Mouse (Mus musculus) E14TG2a.4 (cell line): ENCODE results near the gene Fryl.

Source experiments
- H3K27me3 ChIP-seq: 2 replicates; pipeline ENCODE4 v1.6.1; 2014; ENCODE audit warnings: low read length, control low read depth; ENCODE audit not compliant: insufficient read depth
- H3K36me3 ChIP-seq: 2 replicates; pipeline ENCODE4 v1.6.1; 2014; ENCODE audit warnings: low read length, control low read depth; ENCODE audit not compliant: insufficient read depth
- H3K4me1 ChIP-seq: replicated peaks from 2 replicates; pipeline ENCODE4 v1.6.1; 2014; ENCODE audit warnings: low read depth, low read length, control low read depth
- H3K4me3 ChIP-seq: replicated peaks from 2 replicates; pipeline ENCODE4 v1.5.1; 2014; ENCODE audit warnings: mild to moderate bottlenecking, low read length
- H3K9me3 ChIP-seq: 2 replicates; pipeline ENCODE4 v1.6.1; 2014; ENCODE audit warnings: low read length, control low read depth
- CTCF ChIP-seq: conservative IDR thresholded peaks from 2 replicates; pipeline ENCODE4 v1.5.1; 2014; ENCODE audit warnings: low read length
- NANOG ChIP-seq: IDR thresholded peaks from 2 replicates; pipeline ENCODE4 v1.6.1; 2014; ENCODE audit warnings: borderline replicate concordance, low read length, mixed read lengths
- POU5F1 ChIP-seq: IDR thresholded peaks from 2 replicates; pipeline ENCODE4 v1.6.1; 2014; ENCODE audit warnings: low read length, borderline replicate concordance

The Fryl gene

GRCm38 (mm10) chr5:73160440-73160839, 96.0 kb downstream of the Fryl start:
- TF ChIP-seq CTCF (no peak), NANOG (no peak), POU5F1 (no peak)
- Histone ChIP-seq H3K4me3 (peak overlapping the region; percentile 27; the same call in 1 of the 2 replicates), H3K9me3 (peaks cover 14% of the 10 kb centered on the region), H3K27me3 (no peaks in the 10 kb centered on the region), H3K4me1 (peaks cover 36% of the 10 kb centered on the region), H3K36me3 (no peaks in the 10 kb centered on the region)

DNA sequence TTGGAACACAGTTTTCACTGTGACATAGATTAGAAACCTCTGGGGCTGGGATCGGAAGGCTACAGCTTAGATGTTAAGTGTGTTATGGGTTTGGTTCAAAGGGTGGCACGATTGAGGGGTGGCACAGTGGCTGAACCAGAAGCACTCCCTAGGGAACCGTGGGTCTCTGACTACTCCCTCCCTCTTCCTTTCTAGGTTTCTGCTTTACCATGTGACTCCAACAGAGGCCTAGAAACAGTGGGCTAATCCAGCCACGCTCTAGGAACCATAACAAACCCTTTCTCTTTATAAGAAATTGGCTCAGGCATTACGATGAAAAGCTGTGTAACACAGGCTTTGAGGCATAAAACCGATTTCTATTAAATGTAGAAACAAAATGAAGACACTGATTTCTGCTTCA, 98.9 kb downstream of the Fryl start:
- Histone ChIP-seq H3K36me3 (no peaks in the 10 kb centered on the region), H3K9me3 (no peaks in the 10 kb centered on the region), H3K27me3 (no peaks in the 10 kb centered on the region), H3K4me1 (peaks cover 61% of the 10 kb centered on the region), H3K4me3 (no peak overlapping the region)
- TF ChIP-seq POU5F1: no peak
- TF ChIP-seq CTCF: no peak
- TF ChIP-seq NANOG: no peak

DNA sequence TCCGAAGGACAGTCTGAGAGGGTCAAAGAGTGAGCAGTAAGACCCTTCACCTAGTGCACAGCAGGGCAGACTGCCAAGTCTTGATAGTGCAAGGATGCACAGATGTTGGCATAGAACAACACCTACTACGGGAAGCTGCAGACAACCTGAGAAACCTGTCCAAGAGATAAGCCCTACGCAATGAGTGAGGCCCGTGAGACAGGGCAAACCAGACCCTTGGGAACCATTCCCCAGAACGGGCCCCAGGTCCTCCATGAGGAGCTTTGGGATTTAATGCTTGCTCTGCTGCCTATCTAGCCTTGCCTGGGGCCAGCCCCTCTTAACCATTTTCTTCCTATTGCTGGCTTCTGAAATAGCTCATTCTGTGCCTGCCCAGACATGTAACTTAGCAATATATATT, 99.4 kb downstream of the Fryl start:
- Histone ChIP-seq H3K27me3 (no peaks in the 10 kb centered on the region), H3K36me3 (no peaks in the 10 kb centered on the region), H3K4me3 (no peak overlapping the region), H3K9me3 (no peaks in the 10 kb centered on the region), H3K4me1 (peaks cover 66% of the 10 kb centered on the region)
- TF ChIP-seq NANOG: no peak
- TF ChIP-seq CTCF: no peak
- TF ChIP-seq POU5F1: no peak

DNA sequence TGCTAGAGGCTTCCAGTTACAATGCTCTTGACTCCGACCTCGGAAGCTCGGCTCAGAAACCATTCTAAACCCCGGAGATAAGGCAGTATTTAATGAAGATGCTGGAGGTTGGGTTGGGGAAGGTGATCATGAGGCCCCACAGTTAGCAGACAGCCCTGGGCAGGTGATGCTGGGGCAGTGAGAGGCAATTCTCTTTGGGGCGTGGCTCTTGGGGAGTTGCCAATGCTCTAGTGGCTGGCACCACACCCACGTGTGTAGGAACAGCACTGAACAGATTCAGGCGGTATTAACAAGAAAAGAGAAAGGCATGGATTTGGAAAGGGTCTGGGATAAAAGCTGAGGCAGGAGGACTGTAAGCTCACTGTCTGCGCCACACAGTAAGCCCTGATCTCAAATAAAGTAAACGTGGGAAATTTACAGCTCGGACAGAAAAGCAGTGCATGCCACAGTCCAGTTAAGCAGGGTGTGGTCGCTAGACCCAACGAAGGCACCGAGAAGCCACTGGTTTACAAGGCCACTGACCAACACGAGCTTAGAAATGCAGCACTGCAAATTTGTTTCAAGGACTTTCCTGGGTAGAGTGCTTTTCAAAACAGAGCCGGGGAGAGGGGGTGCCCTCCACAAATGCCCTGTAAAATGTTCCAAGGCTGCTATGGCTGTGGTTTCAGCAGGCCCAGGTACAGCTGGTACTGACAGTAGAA, 100.0 kb downstream of the Fryl start:
- Histone ChIP-seq H3K36me3 (no peaks in the 10 kb centered on the region), H3K4me3 (no peak overlapping the region), H3K27me3 (no peaks in the 10 kb centered on the region), H3K9me3 (no peaks in the 10 kb centered on the region), H3K4me1 (peaks cover 71% of the 10 kb centered on the region)
- TF ChIP-seq POU5F1 (no peak), CTCF (no peak), NANOG (no peak)

DNA sequence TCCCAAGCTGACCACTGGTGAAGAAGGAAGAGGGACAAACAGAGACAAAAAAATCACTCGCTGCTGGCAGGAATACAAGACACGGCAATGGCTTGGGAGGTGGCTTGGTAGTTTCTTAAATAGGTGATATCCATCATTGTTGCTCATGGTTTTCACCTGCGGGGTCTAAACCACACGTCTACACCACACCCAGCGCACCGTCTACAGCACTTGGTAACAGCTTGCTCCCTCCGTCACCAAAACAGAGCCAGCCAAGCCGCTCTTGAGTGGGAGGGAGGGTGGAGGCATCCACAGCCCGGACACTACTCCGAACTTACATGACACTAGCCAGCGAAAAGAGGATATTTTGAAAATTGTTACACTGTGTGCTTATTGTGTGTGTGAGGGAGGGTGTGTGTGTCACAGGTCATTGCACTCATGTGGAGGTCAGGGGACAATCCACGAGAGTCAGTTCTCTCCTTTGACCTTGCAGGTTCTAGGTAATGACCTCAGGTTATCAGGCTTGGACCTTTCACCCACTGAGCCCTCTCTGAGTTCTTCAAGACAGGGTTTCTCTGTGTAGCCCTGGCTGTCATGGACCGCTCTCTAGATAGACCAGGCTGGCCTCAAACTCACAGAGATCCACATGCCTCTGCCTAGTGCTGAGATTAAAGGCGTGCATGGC, 102.5 kb downstream of the Fryl start:
- TF ChIP-seq NANOG: no peak
- no peak for TF ChIP-seq CTCF
- no peak for TF ChIP-seq POU5F1
- H3K27me3 ChIP-seq: no peaks in the 10 kb centered on the region
- peaks cover 86% of the 10 kb centered on the region for H3K4me1 ChIP-seq
- H3K4me3 ChIP-seq: peak overlapping the region; percentile 20; the same call in 1 of the 2 replicates
- H3K9me3 ChIP-seq: no peaks in the 10 kb centered on the region
- no peaks in the 10 kb centered on the region for H3K36me3 ChIP-seq

- no peak for TF ChIP-seq CTCF
- TF ChIP-seq POU5F1: no peak
- no peak for TF ChIP-seq NANOG
- Histone ChIP-seq H3K9me3 (no peaks in the 10 kb centered on the region), H3K4me1 (peaks cover 84% of the 10 kb centered on the region), H3K4me3 (no peak overlapping the region), H3K36me3 (peaks cover 9% of the 10 kb centered on the region), H3K27me3 (no peaks in the 10 kb centered on the region)
These were observed 104.2 kb downstream of the Fryl start for GRCm38 (mm10) chr5:73152206-73152605.

DNA sequence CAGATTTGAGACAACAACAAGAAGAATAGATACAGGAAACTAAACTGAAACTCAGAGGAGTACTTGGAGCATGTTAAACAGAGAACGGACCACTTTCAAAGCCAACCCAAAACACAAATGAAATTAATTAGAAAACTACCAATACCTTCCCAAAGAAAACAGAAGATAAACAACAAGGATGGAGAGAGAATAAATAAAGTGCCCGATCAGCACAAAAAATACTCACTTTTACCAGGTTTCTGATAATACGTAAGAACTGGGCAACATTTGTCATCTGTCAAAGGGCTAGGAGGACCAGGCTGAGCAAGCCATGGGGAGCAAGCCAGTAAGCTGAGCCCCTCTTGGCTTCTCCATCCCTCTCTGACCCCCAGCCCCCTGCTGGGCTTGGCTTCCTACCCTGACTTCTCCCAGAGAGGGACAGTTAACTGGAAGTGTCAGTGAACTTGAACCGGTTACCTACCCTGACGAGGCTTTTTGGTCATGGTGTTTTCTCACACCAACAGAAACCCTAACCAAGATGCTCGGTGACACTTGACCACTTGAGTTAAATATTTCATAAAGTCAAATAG, 105.5 kb downstream of the Fryl start:
- peaks cover 17% of the 10 kb centered on the region for H3K36me3 ChIP-seq
- TF ChIP-seq CTCF (no peak), NANOG (no peak), POU5F1 (no peak)
- peaks cover 71% of the 10 kb centered on the region for H3K4me1 ChIP-seq
- no peaks in the 10 kb centered on the region for H3K9me3 ChIP-seq
- no peak overlapping the region for H3K4me3 ChIP-seq
- H3K27me3 ChIP-seq: no peaks in the 10 kb centered on the region

GRCm38 (mm10) chr5:73144987-73145386, 111.4 kb downstream of the Fryl start:
- peaks cover 50% of the 10 kb centered on the region for H3K36me3 ChIP-seq
- H3K27me3 ChIP-seq: no peaks in the 10 kb centered on the region
- H3K4me3 ChIP-seq: no peak overlapping the region
- H3K9me3 ChIP-seq: no peaks in the 10 kb centered on the region
- TF ChIP-seq NANOG (no peak), POU5F1 (no peak), CTCF (no peak)
- peaks cover 53% of the 10 kb centered on the region for H3K4me1 ChIP-seq

DNA sequence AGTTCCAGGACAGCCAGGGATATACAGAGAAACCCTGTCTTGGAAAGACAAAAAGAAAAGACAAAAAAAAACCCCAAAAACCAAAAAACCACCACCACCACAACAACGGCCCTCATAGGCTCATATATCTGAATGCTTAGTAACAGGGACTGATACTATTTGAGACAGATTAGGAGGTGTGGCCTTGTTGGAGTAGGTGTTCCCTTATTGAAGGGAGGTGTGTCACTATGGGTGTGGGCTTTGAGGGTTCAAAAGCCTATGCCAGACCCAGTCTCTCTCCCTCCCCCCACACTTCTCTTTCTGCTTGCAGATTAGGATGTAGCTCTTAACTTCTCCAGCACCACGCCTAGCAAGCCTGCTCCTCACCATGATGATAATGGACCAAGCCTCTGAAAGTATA, 114.7 kb downstream of the Fryl start:
- H3K4me1 ChIP-seq: peaks cover 42% of the 10 kb centered on the region
- no peak for TF ChIP-seq POU5F1
- no peak overlapping the region for H3K4me3 ChIP-seq
- no peaks in the 10 kb centered on the region for H3K27me3 ChIP-seq
- H3K9me3 ChIP-seq: no peaks in the 10 kb centered on the region
- H3K36me3 ChIP-seq: peaks cover 54% of the 10 kb centered on the region
